Comparison of ENCODE assay signal across 20 mouse cellular contexts in genomic region chr8:47392927-47393326, GRCm38 (mm10). TPM values are rescaled to one million over a fixed set of nuclear protein-coding genes. Genes with fewer than 3 reads are reported as not detected.
DNase-seq lines count a peak whose midpoint lies in the region; ATAC-seq and TF ChIP-seq lines count a peak whose summit lies in the region.
"Had no signal": no experiment of that assay in that cellular context is flagged by ENCODE, and none has a peak within 500 bp of the region (broad histone marks: within the 10 kb centered on the region; RNA-seq: fewer than 3 reads in every experiment).

No protein-coding gene starts in this region.

- H3K4me1 ChIP-seq in heart, embryonic 13.5 days = peaks cover 9% of the 10 kb centered on the region
- H3K4me1 ChIP-seq in kidney, postnatal 0 days (replicated peaks; ENCODE audit: insufficient read depth, low read length) = 0 out of 2 replicates have a peak, but pooled peaks cover 3% of the 10 kb centered on the region
- H3K4me1 ChIP-seq in embryonic facial prominence, embryonic 10.5 days = peaks cover 10% of the 10 kb centered on the region
- H3K4me1 ChIP-seq in stomach, postnatal 0 days (replicated peaks; ENCODE audit: control insufficient read depth, insufficient read depth) = no peaks in the 10 kb centered on the region
- H3K4me1 ChIP-seq in midbrain, embryonic 16.5 days (ENCODE audit: control insufficient read depth, insufficient read depth, low read length) = no peaks in the 10 kb centered on the region
- H3K4me1 ChIP-seq: hindbrain, embryonic 15.5 days; midbrain, embryonic 12.5 days had no signal

- H3K27ac ChIP-seq in heart, embryonic 13.5 days (replicated peaks) = no peak overlapping the region
- H3K27ac ChIP-seq in kidney, postnatal 0 days = peak overlapping the region; percentile 66
- no peak overlapping the region for H3K27ac ChIP-seq in embryonic facial prominence, embryonic 10.5 days (replicated peaks)
- peak overlapping the region; percentile 71 for H3K27ac ChIP-seq in stomach, postnatal 0 days (replicated peaks)
- no peak overlapping the region for H3K27ac ChIP-seq in midbrain, embryonic 16.5 days (ENCODE audit: low read length)
- H3K27ac ChIP-seq: hindbrain, embryonic 15.5 days; midbrain, embryonic 12.5 days had no signal

- no peak overlapping the region for H3K9ac ChIP-seq in heart, embryonic 13.5 days
- H3K9ac ChIP-seq in kidney, postnatal 0 days (ENCODE audit: low read depth, low read length) = no peak overlapping the region
- H3K9ac ChIP-seq in stomach, postnatal 0 days (ENCODE audit: low read length) = no peak overlapping the region
- no peak overlapping the region for H3K9ac ChIP-seq in midbrain, embryonic 16.5 days (ENCODE audit: low read depth, low read length)
- H3K9ac ChIP-seq: hindbrain, embryonic 15.5 days; midbrain, embryonic 12.5 days had no signal

- no peak for TF ChIP-seq EP300 in stomach, postnatal 0 days (optimal IDR thresholded peaks at IDR 0.05)

- peaks cover 2% of the 10 kb centered on the region; the same call in 1 of the 2 replicates for H3K27me3 ChIP-seq in heart, embryonic 13.5 days (replicated peaks)
- H3K27me3 ChIP-seq in kidney, postnatal 0 days (ENCODE audit: insufficient read depth, low read length) = no peaks in the 10 kb centered on the region
- H3K27me3 ChIP-seq in embryonic facial prominence, embryonic 10.5 days (replicated peaks; ENCODE audit: low read depth, poor library complexity, severe bottlenecking) = no peaks in the 10 kb centered on the region
- no peaks in the 10 kb centered on the region for H3K27me3 ChIP-seq in stomach, postnatal 0 days (ENCODE audit: control insufficient read depth, insufficient read depth, low read length)
- H3K27me3 ChIP-seq in midbrain, embryonic 16.5 days (ENCODE audit: control insufficient read depth, insufficient read depth, low read depth, low read length) = no peaks in the 10 kb centered on the region
- H3K27me3 ChIP-seq: CH12.LX; hindbrain, embryonic 15.5 days; midbrain, embryonic 12.5 days had no signal

- WGBS in heart, embryonic 13.5 days = 48% methylated on average over 7 of the region's 7 CpGs
- WGBS in kidney, postnatal 0 days = 53% methylated on average over 7 of the region's 7 CpGs
- 68% methylated on average over 7 of the region's 7 CpGs for WGBS in embryonic facial prominence, embryonic 10.5 days
- 46% methylated on average over 7 of the region's 7 CpGs for WGBS in stomach, postnatal 0 days
- 65% methylated on average over 7 of the region's 7 CpGs for WGBS in midbrain, embryonic 16.5 days

- H3K4me2 ChIP-seq in heart, embryonic 13.5 days = peak overlapping the region; percentile 20
- H3K4me2 ChIP-seq in kidney, postnatal 0 days (ENCODE audit: low read length) = peak overlapping the region; percentile 24; the same call in 1 of the 2 replicates
- H3K4me2 ChIP-seq in stomach, postnatal 0 days (replicated peaks; ENCODE audit: low read depth) = peak overlapping the region; percentile 0; the same call in 1 of the 2 replicates
- H3K4me2 ChIP-seq in midbrain, embryonic 16.5 days (ENCODE audit: low read length) = no peak overlapping the region
- H3K4me2 ChIP-seq: hindbrain, embryonic 15.5 days; midbrain, embryonic 12.5 days had no signal

- no peak for TF ChIP-seq CTCF in kidney, postnatal 0 days (IDR thresholded peaks at IDR 0.05; ENCODE audit: low read depth)
- no peak for TF ChIP-seq CTCF in stomach, postnatal 0 days (IDR thresholded peaks at IDR 0.05; ENCODE audit: low read depth)

- no peak for DNase-seq in heart, adult 18-20 months
- no peak for DNase-seq in kidney, postnatal 0 days (ENCODE audit: low spot score)
- no peak for DNase-seq in kidney, adult 18-20 months
- peak; percentile 29 for DNase-seq in embryonic facial prominence, embryonic 10.5 days (ENCODE audit: low spot score)
- DNase-seq in stomach, postnatal 0 days (ENCODE audit: low spot score) = peak; percentile 30
- DNase-seq in cerebellum, adult 18-20 months = no peak
- DNase-seq: adrenal gland, postnatal 10 days; cerebellum, adult 11-12 months; gastrocnemius, postnatal 14 days; left cerebral cortex, postnatal 4 days; lung, postnatal 4 days; retina, postnatal 1 day; right cerebral cortex, postnatal 4 days; thymus, adult 18-20 months had no signal

- H3K4me3 ChIP-seq in heart, embryonic 13.5 days = no peak overlapping the region
- no peak overlapping the region for H3K4me3 ChIP-seq in kidney, postnatal 0 days (replicated peaks; ENCODE audit: low read depth, low read length)
- H3K4me3 ChIP-seq in embryonic facial prominence, embryonic 10.5 days = no peak overlapping the region
- H3K4me3 ChIP-seq in stomach, postnatal 0 days (ENCODE audit: low read depth, low read length) = no peak overlapping the region
- H3K4me3 ChIP-seq in midbrain, embryonic 16.5 days (ENCODE audit: low read depth, low read length) = no peak overlapping the region
- H3K4me3 ChIP-seq: hindbrain, embryonic 15.5 days; midbrain, embryonic 12.5 days; myocyte had no signal

- no peaks in the 10 kb centered on the region for H3K9me3 ChIP-seq in heart, embryonic 13.5 days
- H3K9me3 ChIP-seq in kidney, postnatal 0 days (replicated peaks; ENCODE audit: low read length) = no peaks in the 10 kb centered on the region
- H3K9me3 ChIP-seq in embryonic facial prominence, embryonic 10.5 days = no peaks in the 10 kb centered on the region
- no peaks in the 10 kb centered on the region for H3K9me3 ChIP-seq in stomach, postnatal 0 days (ENCODE audit: control insufficient read depth, low read length)
- H3K9me3 ChIP-seq in midbrain, embryonic 16.5 days (replicated peaks; ENCODE audit: control insufficient read depth, low read length, poor library complexity, severe bottlenecking) = no peaks in the 10 kb centered on the region
- H3K9me3 ChIP-seq: hindbrain, embryonic 15.5 days; midbrain, embryonic 12.5 days had no signal

- ATAC-seq in heart, embryonic 13.5 days (ENCODE audit: extremely low read depth, insufficient number of reproducible peaks, low FRiP score, low TSS enrichment) = no peak
- no peak for ATAC-seq in kidney, postnatal 0 days (replicated peaks; ENCODE audit: low FRiP score, low read depth)
- ATAC-seq in stomach, postnatal 0 days (ENCODE audit: low FRiP score, low TSS enrichment) = peak; percentile 40
- no peak for ATAC-seq in midbrain, embryonic 16.5 days

- no peaks in the 10 kb centered on the region for H3K36me3 ChIP-seq in heart, embryonic 13.5 days
- no peaks in the 10 kb centered on the region for H3K36me3 ChIP-seq in kidney, postnatal 0 days (ENCODE audit: insufficient read depth, low read length)
- H3K36me3 ChIP-seq in embryonic facial prominence, embryonic 10.5 days (replicated peaks) = no peaks in the 10 kb centered on the region
- no peaks in the 10 kb centered on the region for H3K36me3 ChIP-seq in stomach, postnatal 0 days (ENCODE audit: control insufficient read depth, insufficient read depth, low read length)
- no peaks in the 10 kb centered on the region for H3K36me3 ChIP-seq in midbrain, embryonic 16.5 days (ENCODE audit: control insufficient read depth, insufficient read depth, low read length)
- H3K36me3 ChIP-seq: hindbrain, embryonic 15.5 days; midbrain, embryonic 12.5 days had no signal

RNA-seq across cellular contexts. Expression of gene Stox2, which starts 53.2 kb away (rescaled TPM):
- 7.2 and 8.9 TPM in 2 replicates for polyA plus RNA-seq in heart, embryonic 13.5 days (2015; fragmentation: Nextera tagmentation; extraction: Ambion mirVana)
- 1 to 10 TPM; 8.7 to 8.9 TPM for total RNA-seq in heart, adult 18-20 months (2021)
- 8.8 and 10.4 TPM in 2 replicates for polyA plus RNA-seq in kidney, postnatal 0 days (2015; fragmentation: Nextera tagmentation; extraction: Ambion mirVana)
- 16.8 and 19.5 TPM in 2 replicates for polyA plus RNA-seq in embryonic facial prominence, embryonic 10.5 days (2016; fragmentation: Nextera tagmentation; extraction: Ambion mirVana)
- polyA plus RNA-seq in stomach, postnatal 0 days (2015; fragmentation: Nextera tagmentation; extraction: Ambion mirVana) = 5.1 and 5.7 TPM in 2 replicates
- 37.8 and 38.0 TPM in 2 replicates for polyA plus RNA-seq in midbrain, embryonic 16.5 days (2015; fragmentation: Nextera tagmentation; extraction: Ambion mirVana)
- polyA plus RNA-seq: myocyte had no signal

Comparison
In these comparisons a context has a peak if more than half of its experiments do, and no peak if none do; other contexts are left out.
1. H3K27ac ChIP-seq: peak in kidney, postnatal 0 days (single experiment) and stomach, postnatal 0 days (single experiment); none in heart, embryonic 13.5 days (single experiment), embryonic facial prominence, embryonic 10.5 days (single experiment) and midbrain, embryonic 16.5 days (single experiment).
2. DNase-seq: peak in embryonic facial prominence, embryonic 10.5 days (single experiment) and stomach, postnatal 0 days (single experiment); none in heart, adult 18-20 months (0 of 2), kidney, postnatal 0 days (single experiment), kidney, adult 18-20 months (single experiment) and cerebellum, adult 18-20 months (0 of 2).